Mouse (Mus musculus): ENCODE measurements around the gene Kif18b. TPM values are rescaled to one million over a fixed set of nuclear protein-coding genes. Genes with fewer than 3 reads are reported as not detected.

Kif18b gene
- polyA plus RNA-seq, 1 experiment from 2014 or later = 1.9 TPM

DNA sequence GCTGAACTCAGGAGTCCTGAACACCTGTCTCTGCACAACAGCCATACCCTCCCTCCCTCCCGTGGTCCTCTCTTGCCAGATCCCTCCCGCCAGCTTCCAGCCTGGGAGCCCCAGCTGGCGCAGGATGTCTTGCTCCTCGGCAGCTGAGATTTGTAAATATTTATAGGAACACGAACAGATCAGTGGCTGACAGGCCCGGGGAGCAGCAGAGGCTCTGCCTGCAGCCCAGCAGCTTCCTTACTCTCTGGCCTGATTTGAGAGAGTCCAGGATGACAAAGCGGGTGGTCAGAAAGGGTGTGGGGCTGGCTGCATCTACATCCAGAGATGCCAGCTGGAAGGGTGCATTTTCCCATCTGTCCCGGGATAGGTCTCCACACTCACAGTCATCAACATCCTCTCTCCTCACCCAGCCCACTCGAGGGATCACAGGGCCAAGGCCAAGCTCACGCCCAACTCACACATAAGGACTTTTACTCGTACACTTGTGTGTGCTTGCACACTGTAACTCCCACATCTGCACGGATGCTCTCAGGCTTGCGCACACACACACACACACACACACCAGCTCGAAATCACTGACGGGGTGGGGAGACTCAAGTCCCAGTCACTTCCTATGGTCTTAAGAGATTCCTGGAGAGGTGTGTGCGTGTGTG lies 32.2 kb upstream of the Kif18b start:
- H3K4me2 ChIP-seq = no peak overlapping the region
- H3K36me3 ChIP-seq = no peaks in the 10 kb centered on the region
- H3K9me3 ChIP-seq (replicated peaks) = no peaks in the 10 kb centered on the region
- no peak for ATAC-seq (ENCODE audit: low FRiP score)
- H3K4me3 ChIP-seq (replicated peaks) = no peak overlapping the region
- peaks cover 10% of the 10 kb centered on the region for H3K4me1 ChIP-seq
- 45% methylated on average over 16 of the region's 16 CpGs for WGBS
- H3K9ac ChIP-seq (replicated peaks) = no peak overlapping the region
- H3K27me3 ChIP-seq (replicated peaks) = peaks cover 30% of the 10 kb centered on the region
- no peak overlapping the region; the same call in 1 of the 2 replicates for H3K27ac ChIP-seq (replicated peaks)

DNA sequence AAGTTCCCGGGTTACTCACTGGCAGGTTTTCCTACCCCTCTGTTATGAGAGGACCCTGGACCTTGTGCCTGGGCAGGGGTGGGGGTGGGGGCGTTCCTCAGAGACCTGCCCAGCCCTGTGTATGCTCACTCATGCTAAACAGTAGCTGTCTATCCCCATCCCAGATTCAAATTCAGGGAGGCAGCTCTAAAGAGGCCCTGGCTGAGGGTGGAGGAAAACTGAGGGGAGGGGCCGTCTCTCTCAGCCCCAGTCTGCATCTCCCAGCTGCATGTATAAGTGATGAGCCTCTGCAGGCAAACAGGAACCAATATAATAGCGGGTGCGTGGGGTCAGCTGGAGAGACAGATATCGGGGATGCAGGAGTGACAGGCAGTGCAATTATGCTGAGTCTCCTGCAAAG lies 28.0 kb upstream of the Kif18b start:
- Histone ChIP-seq H3K9me3 (replicated peaks) (no peaks in the 10 kb centered on the region), H3K27ac (replicated peaks) (no peak overlapping the region)
- ATAC-seq (ENCODE audit: low FRiP score) = no peak

DNA sequence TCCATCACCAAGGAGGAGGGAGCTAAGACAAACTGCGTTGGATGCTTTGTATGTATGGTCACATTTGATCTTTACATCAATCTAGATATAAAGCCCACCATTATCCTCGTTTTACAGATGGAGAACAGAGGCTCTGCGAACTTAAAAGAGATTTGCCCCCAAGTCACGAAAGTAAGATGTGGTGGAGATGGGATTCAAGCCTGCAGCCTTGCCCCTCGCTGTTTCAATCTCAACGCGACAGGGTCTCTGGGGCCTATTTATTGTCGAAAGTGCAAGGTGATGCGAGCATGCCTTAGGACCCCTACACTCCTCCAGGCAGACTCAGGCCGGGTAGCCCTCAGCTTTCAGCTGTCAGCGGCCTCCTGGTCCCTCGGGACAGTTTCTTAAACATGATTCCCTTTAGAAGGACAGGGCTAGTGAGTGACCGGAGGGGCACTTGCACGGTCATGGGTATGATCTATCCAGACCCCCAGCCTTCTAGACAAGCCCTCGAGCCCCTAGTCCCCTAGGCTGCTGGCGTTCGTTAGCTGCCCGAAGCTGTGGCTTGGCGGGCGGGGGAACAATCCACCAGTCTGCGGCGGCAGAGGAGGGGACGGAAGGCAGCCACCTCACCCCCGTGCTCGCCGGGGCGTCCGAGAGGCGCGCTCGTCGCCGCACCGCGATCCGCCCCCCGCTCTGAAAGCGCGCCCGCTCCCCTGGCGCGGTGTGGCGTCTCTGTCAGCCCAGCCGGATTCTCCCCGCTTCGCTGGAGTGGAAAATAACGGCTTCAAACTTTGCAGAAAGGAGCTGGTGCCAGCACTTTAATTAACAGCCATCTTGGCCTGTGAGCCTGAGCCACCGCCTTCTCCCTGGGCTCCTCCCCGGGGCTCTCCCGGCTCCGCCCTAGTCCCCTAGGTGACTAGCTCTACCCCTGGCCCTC lies 23.4 kb upstream of the Kif18b start:
- Histone ChIP-seq H3K36me3 (no peaks in the 10 kb centered on the region), H3K4me1 (peaks cover 47% of the 10 kb centered on the region), H3K27ac (replicated peaks) (no peak overlapping the region), H3K27me3 (replicated peaks) (peaks cover 98% of the 10 kb centered on the region), H3K4me2 (peak overlapping the region; percentile 69), H3K9ac (replicated peaks) (peak overlapping the region; percentile 27; the same call in 1 of the 2 replicates), H3K9me3 (replicated peaks) (no peaks in the 10 kb centered on the region), H3K4me3 (replicated peaks) (peak overlapping the region; percentile 38)
- ATAC-seq (ENCODE audit: low FRiP score) = 0 out of 2 replicates have a peak, but pooled peaks have one; percentile 19
- WGBS = 2% methylated on average over 51 of the region's 51 CpGs

More for the DNA sequence above, 28.0 kb upstream of the Kif18b start:
- Histone ChIP-seq H3K4me1 (peaks cover 22% of the 10 kb centered on the region), H3K9ac (replicated peaks) (no peak overlapping the region; the same call in 1 of the 2 replicates), H3K4me2 (no peak overlapping the region), H3K4me3 (replicated peaks) (no peak overlapping the region), H3K36me3 (no peaks in the 10 kb centered on the region), H3K27me3 (replicated peaks) (peaks cover 72% of the 10 kb centered on the region)
- 20% methylated on average over 6 of the region's 6 CpGs for WGBS

DNA sequence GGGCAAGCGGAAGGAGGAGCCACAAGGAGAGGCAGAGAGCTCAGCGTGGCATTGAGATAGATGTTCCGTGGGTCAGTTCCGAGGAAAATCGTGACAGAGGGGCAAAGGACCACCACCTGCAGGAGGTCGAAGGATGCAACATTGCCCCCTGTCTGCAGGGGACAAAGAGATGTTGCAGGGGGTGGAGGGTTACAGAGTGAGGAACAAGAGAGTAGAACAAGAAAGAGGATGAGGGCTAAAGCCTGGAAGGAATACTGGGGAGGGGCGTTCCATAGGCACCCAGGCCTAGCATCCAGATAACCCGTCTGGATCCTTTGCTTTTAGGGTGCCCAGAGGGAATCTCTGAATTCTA lies 22.0 kb upstream of the Kif18b start:
- peak overlapping the region; percentile 44 for H3K4me3 ChIP-seq (replicated peaks)
- no peak overlapping the region for H3K27ac ChIP-seq (replicated peaks)
- WGBS = 10% methylated on average over 8 of the region's 8 CpGs
- H3K9me3 ChIP-seq (replicated peaks) = no peaks in the 10 kb centered on the region
- peaks cover 51% of the 10 kb centered on the region for H3K4me1 ChIP-seq
- H3K9ac ChIP-seq (replicated peaks) = no peak overlapping the region
- H3K36me3 ChIP-seq = no peaks in the 10 kb centered on the region
- peak overlapping the region; percentile 67 for H3K4me2 ChIP-seq
- 0 out of 2 replicates have a peak, but pooled peaks have one; percentile 8 for ATAC-seq (ENCODE audit: low FRiP score)
- peaks cover 97% of the 10 kb centered on the region for H3K27me3 ChIP-seq (replicated peaks)

DNA sequence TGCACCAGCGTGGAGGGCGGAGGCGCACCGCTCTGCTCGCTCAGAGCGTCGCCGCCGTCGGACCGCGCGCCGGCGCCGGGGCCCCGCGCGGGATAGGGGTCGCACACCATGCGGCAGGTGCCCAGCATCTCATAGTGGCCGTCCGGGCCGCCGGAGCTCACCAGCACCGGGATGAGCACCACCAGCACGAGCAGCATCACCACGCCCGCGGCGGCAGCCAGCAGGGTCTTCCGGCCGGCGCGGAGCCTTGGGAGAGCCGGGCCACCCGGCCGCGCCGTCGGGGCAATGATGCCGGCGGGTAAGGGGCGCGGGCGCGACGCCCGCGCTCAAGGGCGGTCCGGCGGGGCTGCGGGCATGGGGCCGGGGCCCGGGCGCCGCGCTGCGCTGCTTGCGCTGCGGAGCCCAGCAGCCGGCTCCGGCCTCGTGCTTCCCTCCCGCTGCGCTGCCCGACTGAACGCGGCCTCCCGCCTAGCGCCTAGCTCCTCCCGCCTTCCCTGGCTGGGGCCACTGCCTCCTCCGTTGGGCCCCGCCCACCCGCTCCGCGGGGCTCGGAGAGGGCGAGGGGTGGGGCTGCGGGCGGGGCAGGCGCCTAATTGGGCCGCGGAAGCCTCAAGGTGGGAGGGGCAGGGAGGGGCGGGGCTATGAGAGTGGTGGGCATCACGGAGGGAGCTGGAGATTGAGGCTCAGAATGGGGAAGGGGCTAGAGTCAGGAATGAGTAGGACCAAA lies 21.5 kb upstream of the Kif18b start, which contains the start of gene C1ql1:
C1ql1 (minus strand) TSS at position 424 of the 727 bp plus-strand sequence.
- Histone ChIP-seq H3K4me1 (peaks cover 55% of the 10 kb centered on the region), H3K36me3 (no peaks in the 10 kb centered on the region), H3K9me3 (replicated peaks) (no peaks in the 10 kb centered on the region), H3K27me3 (replicated peaks) (peaks cover 92% of the 10 kb centered on the region), H3K4me3 (replicated peaks) (peak within 1 kb of the TSS; percentile 44), H3K4me2 (peak within 1 kb of the TSS; percentile 67), H3K27ac (replicated peaks) (no peak within 1 kb of the TSS), H3K9ac (replicated peaks) (0 out of 2 replicates have a peak within 1 kb of the TSS, but pooled peaks have one; percentile 20)
- WGBS = under 1% methylated on average over 74 of the region's 87 CpGs
- peak; percentile 60 for ATAC-seq (ENCODE audit: low FRiP score)

DNA sequence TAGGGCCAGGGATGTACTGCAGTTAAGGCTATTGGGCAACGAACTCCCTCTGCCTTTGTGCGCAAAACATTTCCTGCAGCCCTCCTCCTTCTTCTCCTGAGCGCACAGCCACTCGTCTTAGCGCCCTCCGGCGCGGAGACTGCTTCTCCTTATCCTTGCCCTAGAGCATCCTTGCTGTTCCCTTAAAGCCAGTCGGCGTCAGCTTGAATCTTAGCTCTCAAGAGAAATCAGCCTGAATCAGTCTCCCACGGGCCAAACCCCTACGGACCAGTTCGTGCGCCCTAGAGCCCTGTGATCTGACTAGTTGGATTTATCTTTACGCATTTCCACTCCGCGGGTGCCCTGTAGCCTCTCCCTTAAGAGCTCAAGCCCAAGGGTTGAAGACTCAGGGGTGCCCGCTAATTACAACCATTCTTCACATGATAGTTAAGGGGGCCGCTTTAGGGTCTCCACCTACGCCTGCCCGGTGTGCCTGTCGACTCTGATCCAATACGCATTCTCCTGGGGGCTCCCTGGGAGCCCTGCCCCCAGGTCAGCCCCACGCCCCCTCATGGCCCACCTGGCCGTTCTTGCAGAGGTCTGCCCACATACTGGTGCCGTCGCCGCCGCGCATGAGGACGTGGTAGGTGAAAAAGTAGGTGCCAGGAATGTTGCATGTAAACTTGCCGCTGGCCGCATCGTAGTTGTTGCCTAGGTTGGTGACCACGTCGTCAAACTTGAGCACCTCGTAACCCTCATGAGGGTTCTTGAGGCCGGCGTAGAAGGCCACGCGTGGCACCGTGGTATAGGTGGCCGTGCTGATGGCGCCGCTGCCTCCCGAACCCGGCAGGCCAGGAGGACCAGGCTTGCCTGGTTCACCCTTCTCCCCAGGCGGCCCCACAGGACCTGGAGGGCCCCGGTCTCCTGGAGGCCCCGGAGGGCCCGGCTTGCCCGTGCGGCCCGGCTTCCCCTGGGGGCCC lies 20.7 kb upstream of the Kif18b start:
- Histone ChIP-seq H3K4me3 (replicated peaks) (peak overlapping the region; percentile 44), H3K9me3 (replicated peaks) (no peaks in the 10 kb centered on the region), H3K4me1 (peaks cover 58% of the 10 kb centered on the region), H3K9ac (replicated peaks) (no peak overlapping the region), H3K27me3 (replicated peaks) (peaks cover 83% of the 10 kb centered on the region), H3K4me2 (peak overlapping the region; percentile 67), H3K27ac (replicated peaks) (no peak overlapping the region), H3K36me3 (no peaks in the 10 kb centered on the region)
- WGBS = 2% methylated on average over 54 of the region's 54 CpGs
- ATAC-seq (ENCODE audit: low FRiP score) = no peak

DNA sequence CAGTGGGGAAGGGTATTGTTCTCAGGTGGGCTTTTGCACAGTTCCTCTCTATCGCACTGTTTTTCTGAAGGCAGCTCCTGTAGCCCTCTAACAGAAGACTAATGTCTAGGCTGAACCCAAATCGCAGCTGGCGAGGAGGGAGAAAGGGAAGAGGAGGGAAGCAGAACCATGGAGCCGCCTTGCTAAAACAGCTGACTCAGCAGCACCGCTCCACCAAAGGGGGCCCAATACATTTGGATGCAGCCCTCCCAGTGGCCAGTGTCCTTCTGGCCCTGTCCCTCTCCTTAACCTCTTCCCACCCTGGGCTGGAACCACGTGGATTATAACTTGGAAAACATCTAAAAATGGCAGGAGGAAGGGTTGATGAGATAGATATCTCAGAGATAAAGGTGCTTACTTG lies 16.3 kb upstream of the Kif18b start:
- no peak for ATAC-seq (ENCODE audit: low FRiP score)
- Histone ChIP-seq H3K4me3 (replicated peaks) (no peak overlapping the region), H3K36me3 (no peaks in the 10 kb centered on the region), H3K9me3 (replicated peaks) (no peaks in the 10 kb centered on the region), H3K9ac (replicated peaks) (no peak overlapping the region), H3K4me1 (peaks cover 51% of the 10 kb centered on the region), H3K27ac (replicated peaks) (no peak overlapping the region), H3K4me2 (no peak overlapping the region), H3K27me3 (replicated peaks) (peaks cover 51% of the 10 kb centered on the region)
- 61% methylated on average over 6 of the region's 6 CpGs for WGBS

DNA sequence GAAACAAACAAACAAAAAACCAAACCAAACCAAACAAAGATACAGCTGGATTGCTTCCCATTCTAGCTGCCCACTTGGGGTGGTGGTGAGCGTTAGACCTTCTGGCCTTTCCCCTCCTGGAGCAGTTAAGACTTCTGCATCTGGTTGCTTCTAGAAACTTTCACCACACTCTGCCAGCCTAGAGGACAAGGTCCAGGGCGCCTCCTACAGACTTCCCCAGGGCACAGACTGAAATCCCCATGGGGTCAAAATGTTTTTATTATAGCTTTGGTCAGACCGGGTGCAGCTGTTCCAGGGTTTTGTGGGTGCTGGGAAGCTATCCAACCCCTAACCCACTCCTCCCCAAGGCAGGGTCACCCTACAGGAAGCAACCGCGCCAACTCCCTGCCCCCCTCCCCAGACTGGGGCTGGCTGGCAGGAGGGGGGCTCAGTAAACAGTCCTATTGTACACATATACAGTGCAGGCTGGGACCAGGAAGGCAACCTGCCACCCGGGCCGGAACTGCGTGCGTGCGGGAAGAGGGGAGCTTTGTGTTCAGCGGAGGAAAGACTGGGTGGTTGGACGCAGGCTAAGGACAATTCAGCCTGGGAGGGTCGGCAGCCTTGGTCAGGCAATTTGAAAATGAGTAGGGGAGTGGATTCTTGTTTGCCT lies 14.2 kb upstream of the Kif18b start:
- Histone ChIP-seq H3K4me3 (replicated peaks) (no peak overlapping the region), H3K9ac (replicated peaks) (no peak overlapping the region), H3K27ac (replicated peaks) (no peak overlapping the region), H3K9me3 (replicated peaks) (no peaks in the 10 kb centered on the region), H3K36me3 (no peaks in the 10 kb centered on the region), H3K4me2 (peak overlapping the region; percentile 22; the same call in 1 of the 2 replicates), H3K27me3 (replicated peaks) (peaks cover 43% of the 10 kb centered on the region), H3K4me1 (peaks cover 32% of the 10 kb centered on the region)
- WGBS = 34% methylated on average over 13 of the region's 13 CpGs
- no peak for ATAC-seq (ENCODE audit: low FRiP score)

DNA sequence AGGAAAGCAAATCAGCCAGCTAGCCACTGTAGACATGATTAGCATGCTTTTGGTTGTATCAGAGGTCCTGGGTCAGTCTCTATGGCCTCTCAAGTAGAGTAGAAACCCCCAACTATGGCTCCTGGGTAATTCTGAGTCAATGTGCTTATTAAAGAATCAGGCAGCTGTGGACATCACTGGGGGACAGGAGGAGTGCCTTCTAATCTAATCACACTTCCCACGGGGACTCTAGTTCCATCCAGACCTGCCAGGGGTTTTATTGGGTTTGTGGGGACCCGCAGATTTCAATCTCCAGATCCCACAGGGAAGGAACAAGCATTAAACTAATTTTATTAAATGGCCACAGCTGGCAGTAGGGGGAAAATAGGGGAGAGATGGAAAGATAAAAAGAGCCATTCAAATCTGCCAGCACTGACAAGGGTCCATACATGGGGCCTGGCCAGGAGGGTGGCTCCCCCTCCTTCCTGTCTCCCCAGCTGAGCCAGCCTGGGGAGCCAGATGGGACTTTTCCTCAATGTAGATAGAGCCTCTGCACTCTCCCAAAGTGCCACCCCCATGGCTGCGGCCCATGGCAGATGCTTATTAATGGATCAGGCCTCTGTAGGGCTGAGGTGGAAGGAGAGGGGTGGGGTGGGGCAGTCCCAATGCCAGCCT lies 12.7 kb upstream of the Kif18b start:
- Histone ChIP-seq H3K9ac (replicated peaks) (no peak overlapping the region), H3K9me3 (replicated peaks) (no peaks in the 10 kb centered on the region), H3K4me1 (peaks cover 31% of the 10 kb centered on the region), H3K4me2 (no peak overlapping the region), H3K27me3 (replicated peaks) (peaks cover 34% of the 10 kb centered on the region), H3K27ac (replicated peaks) (peak overlapping the region; percentile 39; the same call in 1 of the 2 replicates), H3K4me3 (replicated peaks) (no peak overlapping the region), H3K36me3 (no peaks in the 10 kb centered on the region)
- 19% methylated on average over 3 of the region's 3 CpGs for WGBS
- 0 out of 2 replicates have a peak, but pooled peaks have one; percentile 57 for ATAC-seq (ENCODE audit: low FRiP score)

DNA sequence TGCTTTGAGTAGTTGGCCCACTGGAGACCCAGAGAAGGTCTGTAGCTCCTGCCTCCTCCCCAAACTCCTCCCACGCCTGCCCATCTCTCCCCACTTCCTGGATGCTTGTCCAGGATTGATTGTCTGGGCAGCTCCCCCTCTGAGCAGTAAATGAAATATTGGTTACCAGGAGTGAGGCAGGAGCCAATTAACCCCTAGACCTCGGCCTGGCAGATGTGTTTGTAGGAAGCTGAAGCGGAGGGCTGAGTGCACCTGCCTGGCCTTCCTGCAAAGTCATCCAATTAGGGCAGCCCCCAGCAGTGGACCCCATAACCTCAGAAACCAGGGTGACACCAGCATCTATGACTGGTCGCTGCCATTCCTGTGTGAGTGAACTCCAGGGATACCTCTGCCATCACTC lies 11.3 kb upstream of the Kif18b start:
- Histone ChIP-seq H3K4me2 (no peak overlapping the region), H3K4me3 (replicated peaks) (no peak overlapping the region), H3K4me1 (peaks cover 22% of the 10 kb centered on the region), H3K9ac (replicated peaks) (no peak overlapping the region), H3K27me3 (replicated peaks) (peaks cover 34% of the 10 kb centered on the region), H3K27ac (replicated peaks) (no peak overlapping the region), H3K9me3 (replicated peaks) (no peaks in the 10 kb centered on the region), H3K36me3 (no peaks in the 10 kb centered on the region)
- 39% methylated on average over 4 of the region's 4 CpGs for WGBS
- ATAC-seq (ENCODE audit: low FRiP score) = no peak

Measured in neural tube, embryonic 15.5 days (tissue).